Mouse (Mus musculus) G1E (cell line): Measurements from ENCODE around the gene Rere. TPM values are rescaled to one million over a fixed set of nuclear protein-coding genes. Genes with fewer than 3 reads are reported as not detected.

Source experiments
- ATAC-seq: 2 replicates; pipeline ENCODE4 v1.8.0; 2016; ENCODE audit warnings: mild to moderate bottlenecking; ENCODE audit not compliant: insufficient number of reproducible peaks, poor library complexity, low FRiP score, severe bottlenecking; ENCODE audit errors: extremely low read depth
- DNase-seq: peaks from one replicate; pipeline ENCODE4 v3.0.0; 2012; ENCODE audit warnings: low spot score
- H3K27me3 ChIP-seq: 2 replicates; pipeline ENCODE4 v1.6.1; 2012; ENCODE audit warnings: mild to moderate bottlenecking, low read length, inconsistent platforms; ENCODE audit not compliant: insufficient read depth
- H3K36me3 ChIP-seq: replicated peaks from 2 replicates; pipeline ENCODE3; 2012; ENCODE audit warnings: mild to moderate bottlenecking, inconsistent platforms
- H3K4me1 ChIP-seq: 2 replicates; pipeline ENCODE4 v1.6.1; 2012; ENCODE audit warnings: low read depth, low read length, inconsistent platforms, mixed read lengths; ENCODE audit not compliant: insufficient read depth
- H3K4me3 ChIP-seq: 2 replicates; pipeline ENCODE4 v1.5.1; 2012; ENCODE audit warnings: low read depth, mild to moderate bottlenecking, inconsistent platforms, low read length, moderate library complexity, mixed read lengths
- H3K9me3 ChIP-seq: replicated peaks from 2 replicates; pipeline ENCODE4 v1.6.1; 2012; ENCODE audit warnings: inconsistent platforms
- CTCF ChIP-seq: IDR thresholded peaks from 2 replicates; pipeline ENCODE4 v1.5.1; 2012; ENCODE audit warnings: low read depth, low read length, inconsistent platforms, mixed read lengths
- GATA1 ChIP-seq: IDR thresholded peaks from 2 replicates; pipeline ENCODE4 v1.6.1; 2012; ENCODE audit warnings: borderline replicate concordance, low read length, inconsistent platforms, mixed read lengths
- GATA2 ChIP-seq: IDR thresholded peaks from 2 replicates; pipeline ENCODE4 v1.6.1; 2012; ENCODE audit warnings: low read depth, low read length, inconsistent platforms, borderline replicate concordance
- POLR2AphosphoS5 ChIP-seq: IDR thresholded peaks from 2 replicates; pipeline ENCODE4 v1.6.1; 2012; ENCODE audit warnings: low read depth, low read length, inconsistent platforms; ENCODE audit not compliant: insufficient replicate concordance
- TAL1 ChIP-seq: conservative IDR thresholded peaks from 2 replicates; pipeline ENCODE4 v1.6.1; 2012; ENCODE audit warnings: low read depth, low read length, inconsistent platforms, mixed read lengths
- polyA plus RNA-seq: library from polyadenylated mRNA; stranded (reverse); fragments of >175 nt; gene quantifications from 2 replicates; pipeline ENCODE4 v1.2.3, GENCODE M21; 2012
- total RNA-seq, 2 experiments: library from RNA; stranded (forward) in 1 of 2; stranded (reverse) in 1 of 2; fragments of 200-1000 nt in 1 of 2; fragments of >200 nt in 1 of 2; fragmentation: Nextera tagmentation in 1 of 2; gene quantifications; 2 replicates each; pipeline ENCODE4 v1.2.3; 2014 to 2017

The Rere gene
- total and polyA plus RNA-seq, 3 experiments: 17.4 to 329 (median 154) TPM

GRCm38 (mm10) chr4:150404583-150404982 is 123.1 kb downstream of the Rere start:
- no peak for ATAC-seq
- H3K4me1 ChIP-seq: peaks cover 66% of the 10 kb centered on the region
- TF ChIP-seq CTCF (no peak), TAL1 (no peak), GATA2 (no peak), GATA1 (no peak), POLR2AphosphoS5 (no peak)

GRCm38 (mm10) chr4:150405786-150406185 is 124.3 kb downstream of the Rere start:
- no peak for DNase-seq
- Histone ChIP-seq H3K4me1 (peaks cover 68% of the 10 kb centered on the region), H3K27me3 (no peaks in the 10 kb centered on the region), H3K9me3 (no peaks in the 10 kb centered on the region), H3K4me3 (no peak overlapping the region), H3K36me3 (peaks cover 59% of the 10 kb centered on the region)
- ATAC-seq: no peak; the same call in 1 of the 2 replicates
- no peak for TF ChIP-seq TAL1
- TF ChIP-seq POLR2AphosphoS5: no peak
- TF ChIP-seq CTCF: no peak
- TF ChIP-seq GATA1: no peak
- no peak for TF ChIP-seq GATA2

More at GRCm38 (mm10) chr4:150404583-150404982, 123.1 kb downstream of the Rere start:
- no peaks in the 10 kb centered on the region for H3K27me3 ChIP-seq
- no peaks in the 10 kb centered on the region for H3K9me3 ChIP-seq
- no peak overlapping the region for H3K4me3 ChIP-seq
- H3K36me3 ChIP-seq: peaks cover 55% of the 10 kb centered on the region
- DNase-seq: no peak

GRCm38 (mm10) chr4:150406320-150406719 is 124.9 kb downstream of the Rere start:
- no peak for ATAC-seq
- H3K36me3 ChIP-seq: peaks cover 60% of the 10 kb centered on the region
- no peaks in the 10 kb centered on the region for H3K9me3 ChIP-seq
- H3K4me3 ChIP-seq: no peak overlapping the region
- no peaks in the 10 kb centered on the region for H3K27me3 ChIP-seq
- peaks cover 65% of the 10 kb centered on the region for H3K4me1 ChIP-seq
- no peak for DNase-seq
- TF ChIP-seq GATA2 (no peak), GATA1 (no peak), CTCF (no peak), TAL1 (no peak), POLR2AphosphoS5 (no peak)

GRCm38 (mm10) chr4:150406821-150407220 is 125.4 kb downstream of the Rere start:
- DNase-seq (no peak), ATAC-seq (no peak)
- H3K36me3 ChIP-seq: peaks cover 65% of the 10 kb centered on the region
- no peaks in the 10 kb centered on the region for H3K27me3 ChIP-seq
- H3K4me3 ChIP-seq: no peak overlapping the region
- no peaks in the 10 kb centered on the region for H3K9me3 ChIP-seq
- no peak for TF ChIP-seq GATA1
- TF ChIP-seq GATA2: no peak
- TF ChIP-seq POLR2AphosphoS5: no peak
- TF ChIP-seq TAL1: no peak
- no peak for TF ChIP-seq CTCF
- peaks cover 62% of the 10 kb centered on the region for H3K4me1 ChIP-seq

- Histone ChIP-seq H3K4me1 (peaks cover 26% of the 10 kb centered on the region), H3K4me3 (no peak overlapping the region), H3K36me3 (peaks cover 76% of the 10 kb centered on the region), H3K9me3 (no peaks in the 10 kb centered on the region), H3K27me3 (no peaks in the 10 kb centered on the region)
- TF ChIP-seq CTCF (no peak), TAL1 (no peak), GATA1 (no peak), POLR2AphosphoS5 (no peak), GATA2 (no peak)
- DNase-seq (no peak), ATAC-seq (no peak)
Observed at GRCm38 (mm10) chr4:150414296-150414695, 132.8 kb downstream of the Rere start.

- H3K36me3 ChIP-seq: peaks cover 76% of the 10 kb centered on the region
- ATAC-seq (no peak), DNase-seq (no peak)
- H3K4me3 ChIP-seq: no peak overlapping the region
- H3K4me1 ChIP-seq: peaks cover 30% of the 10 kb centered on the region
- H3K9me3 ChIP-seq: no peaks in the 10 kb centered on the region
- no peaks in the 10 kb centered on the region for H3K27me3 ChIP-seq
- TF ChIP-seq POLR2AphosphoS5: no peak
- TF ChIP-seq TAL1: no peak
- no peak for TF ChIP-seq GATA2
- TF ChIP-seq GATA1: no peak
- TF ChIP-seq CTCF: no peak
Observed at GRCm38 (mm10) chr4:150414759-150415158, 133.3 kb downstream of the Rere start.
